Mouse (Mus musculus) bone marrow macrophage, adult 2 months (primary cell): ENCODE measurements around the gene Rcan1.

ENCODE experiments used
- CTCF ChIP-seq: IDR thresholded peaks from 2 replicates; pipeline ENCODE4 v1.5.1; 2012; ENCODE audit warnings: low read depth, mild to moderate bottlenecking, low read length, moderate library complexity
- POLR2A ChIP-seq: IDR thresholded peaks from 2 replicates; pipeline ENCODE4 v1.6.1; 2012; ENCODE audit warnings: mild to moderate bottlenecking, low read depth, low read length, borderline replicate concordance

- TF ChIP-seq CTCF = no peak
- TF ChIP-seq POLR2A = no peak
Measured at GRCm38 (mm10) chr16:92369260-92369659, 101.4 kb downstream of the Rcan1 start.
